Mouse (Mus musculus) gastrocnemius, postnatal 10 days (tissue): ENCODE data around the gene Epb41l4b. TPM values are rescaled to one million over a fixed set of nuclear protein-coding genes. Genes with fewer than 3 reads are reported as not detected.

Source experiments
- DNase-seq: peaks from one replicate; pipeline ENCODE4 v3.0.0; 2021; ENCODE audit warnings: mixed read lengths
- long read RNA-seq, 2 experiments: library from polyadenylated mRNA; stranded (forward); transcript quantifications; one replicate each; pipeline ENCODE4 v2.0.0; 2021
- total RNA-seq, 2 experiments: library from RNA; stranded (reverse); gene quantifications; 2 replicates each; pipeline ENCODE4 v1.2.3; 2021

The Epb41l4b gene
- 1 to 10 TPM; 8.1 to 8.7 TPM for total RNA-seq
- long read RNA-seq, experiment 1, transcript Epb41l4b-201 (16 exons, 3,247 nt): major isoform, 8 of 10 reads
- long read RNA-seq, experiment 1, partial matches to known transcripts: 2 of 10 reads
- long read RNA-seq, experiment 1, other reads (novel, unspliced or antisense): 0 of 10 reads
- long read RNA-seq, experiment 2, full-length matches to known transcripts: 7 of 9 reads
- long read RNA-seq, experiment 2, partial matches to known transcripts: 0 of 9 reads
- long read RNA-seq, experiment 2, other reads (novel, unspliced or antisense): 2 of 9 reads

GRCm38 (mm10) chr4:57143026-57143937 lies at the start of gene Epb41l4b:
Gene Epb41l4b, minus strand, starts transcription at chr4:57143437.
- peak; percentile 85 for DNase-seq

- no peak for DNase-seq
Measured at GRCm38 (mm10) chr4:57191543-57192283, 48.5 kb upstream of the Epb41l4b start.

GRCm38 (mm10) chr4:57189881-57190280 lies 46.6 kb upstream of the Epb41l4b start:
- no peak for DNase-seq

GRCm38 (mm10) chr4:57186035-57186434 lies 42.8 kb upstream of the Epb41l4b start:
- DNase-seq: no peak

- DNase-seq: no peak
Measured at GRCm38 (mm10) chr4:57185462-57185861, 42.2 kb upstream of the Epb41l4b start.

- DNase-seq: peak; percentile 83
Measured at GRCm38 (mm10) chr4:57183493-57183892, 40.3 kb upstream of the Epb41l4b start.

GRCm38 (mm10) chr4:57181538-57181937 lies 38.3 kb upstream of the Epb41l4b start:
- no peak for DNase-seq

- no peak for DNase-seq
Measured at GRCm38 (mm10) chr4:57178881-57179280, 35.6 kb upstream of the Epb41l4b start.

- DNase-seq: no peak
Measured at GRCm38 (mm10) chr4:57175329-57175728, 32.1 kb upstream of the Epb41l4b start.

- DNase-seq: no peak
Measured at GRCm38 (mm10) chr4:57172861-57173260, 29.6 kb upstream of the Epb41l4b start.

- DNase-seq: no peak
Measured at GRCm38 (mm10) chr4:57171817-57172216, 28.6 kb upstream of the Epb41l4b start.

GRCm38 (mm10) chr4:57168680-57169079 lies 25.4 kb upstream of the Epb41l4b start:
- DNase-seq: no peak

GRCm38 (mm10) chr4:57168277-57168676 lies 25.0 kb upstream of the Epb41l4b start:
- DNase-seq: no peak

GRCm38 (mm10) chr4:57166922-57167870 lies 24.0 kb upstream of the Epb41l4b start:
- DNase-seq: no peak

GRCm38 (mm10) chr4:57165654-57166053 lies 22.4 kb upstream of the Epb41l4b start:
- no peak for DNase-seq

- DNase-seq: no peak
Measured at GRCm38 (mm10) chr4:57164578-57165210, 21.5 kb upstream of the Epb41l4b start.

GRCm38 (mm10) chr4:57162789-57163722 lies 19.8 kb upstream of the Epb41l4b start:
- no peak for DNase-seq

GRCm38 (mm10) chr4:57160571-57160970 lies 17.3 kb upstream of the Epb41l4b start:
- no peak for DNase-seq

GRCm38 (mm10) chr4:57156549-57157169 lies 13.4 kb upstream of the Epb41l4b start:
- no peak for DNase-seq
